Mouse (Mus musculus) kidney, embryonic 16.5 days (tissue): ENCODE results near the gene Micu1. TPM values are rescaled to one million over a fixed set of nuclear protein-coding genes. Genes with fewer than 3 reads are reported as not detected.

Source experiments
- ATAC-seq: fragments of 200-750 bp; cut with Nextera tagmentation; 2 replicates; pipeline ENCODE4 v1.8.0; 2017; ENCODE audit warnings: moderate TSS enrichment; ENCODE audit not compliant: low FRiP score, low TSS enrichment
- H3K27ac ChIP-seq: fragments of 300-500 bp; sonication (generic); 2 replicates; pipeline ENCODE4 v1.5.1; 2014; ENCODE audit warnings: low read length
- H3K27me3 ChIP-seq: fragments of 300-500 bp; sonication (generic); 2 replicates; pipeline ENCODE4 v1.6.1; 2014; ENCODE audit warnings: low read length, control low read depth, mixed read lengths; ENCODE audit not compliant: insufficient read depth
- H3K36me3 ChIP-seq: fragments of 300-500 bp; sonication (generic); 2 replicates; pipeline ENCODE4 v1.6.1; 2014; ENCODE audit warnings: low read length, control low read depth, mixed read lengths; ENCODE audit not compliant: insufficient read depth
- H3K4me1 ChIP-seq: fragments of 300-500 bp; sonication (generic); 2 replicates; pipeline ENCODE4 v1.6.1; 2014; ENCODE audit warnings: low read length, control low read depth, mixed read lengths; ENCODE audit not compliant: insufficient read depth
- H3K4me2 ChIP-seq: fragments of 300-500 bp; sonication (generic); replicated peaks from 2 replicates; pipeline ENCODE4 v1.6.1; 2014; ENCODE audit warnings: low read depth, low read length
- H3K4me3 ChIP-seq: fragments of 300-500 bp; sonication (generic); 2 replicates; pipeline ENCODE4 v1.5.1; 2014; ENCODE audit warnings: mild to moderate bottlenecking, low read length
- H3K9ac ChIP-seq: fragments of 300-500 bp; sonication (generic); replicated peaks from 2 replicates; pipeline ENCODE4 v1.6.1; 2014; ENCODE audit warnings: low read length
- H3K9me3 ChIP-seq: fragments of 300-500 bp; sonication (generic); 2 replicates; pipeline ENCODE4 v1.6.1; 2016; ENCODE audit warnings: low read length, control low read depth
- WGBS: fragments of 180-500 bp; shearing (Covaris S2); extraction: QIAGEN DNeasy Blood & Tissue Kit; methylation state at CpG from one replicate; pipeline ENCODE4 v1.1.7; 2014; 5-methylcytosine and 5-hydroxymethylcytosine counted together
- polyA plus RNA-seq: library from polyadenylated mRNA; unstranded; fragments of >200 nt; fragmentation: Nextera tagmentation; extraction: Ambion mirVana; gene quantifications from 2 replicates; pipeline ENCODE4 v1.2.1, GENCODE M21; 2015

Micu1 gene
- polyA plus RNA-seq, 1 experiment from 2014 or later = 86.2 TPM

DNA sequence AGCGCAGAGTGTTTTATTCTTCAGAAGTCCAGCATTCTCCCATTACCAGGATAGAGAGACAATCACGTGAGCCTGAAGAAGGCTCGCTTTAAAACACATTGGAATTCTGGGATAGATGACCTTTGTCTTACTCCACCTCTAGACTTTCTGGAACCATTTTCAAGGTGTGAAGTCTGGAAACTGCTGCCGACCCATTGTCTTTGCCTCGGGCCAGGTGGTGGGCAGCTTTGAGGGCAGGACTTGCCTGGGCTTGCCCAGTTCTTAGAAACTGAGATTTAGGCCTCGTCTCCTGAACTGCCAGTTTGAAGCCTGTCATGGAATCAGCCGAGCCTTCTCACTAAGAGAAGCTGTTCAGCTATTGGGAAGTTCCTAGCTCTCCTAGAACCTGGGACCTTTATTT, 92.8 kb downstream of the Micu1 start:
- no peak for ATAC-seq
- no peak overlapping the region for H3K4me3 ChIP-seq

GRCm38 (mm10) chr10:59795902-59796301, 93.6 kb downstream of the Micu1 start:
- Histone ChIP-seq H3K9me3 (no peaks in the 10 kb centered on the region), H3K27me3 (no peaks in the 10 kb centered on the region), H3K4me1 (peaks cover 8% of the 10 kb centered on the region), H3K9ac (no peak overlapping the region), H3K36me3 (0 out of 2 replicates have a peak, but pooled peaks cover 9% of the 10 kb centered on the region), H3K4me3 (no peak overlapping the region), H3K27ac (no peak overlapping the region), H3K4me2 (no peak overlapping the region)
- ATAC-seq = no peak
- 62% methylated on average over 4 of the region's 4 CpGs for WGBS

More for the DNA sequence above, 92.8 kb downstream of the Micu1 start:
- H3K4me2 ChIP-seq = no peak overlapping the region
- H3K9ac ChIP-seq = no peak overlapping the region
- 88% methylated on average over 7 of the region's 7 CpGs for WGBS
- H3K27me3 ChIP-seq = no peaks in the 10 kb centered on the region
- peaks cover 9% of the 10 kb centered on the region; the same call in 1 of the 2 replicates for H3K36me3 ChIP-seq
- H3K27ac ChIP-seq = no peak overlapping the region
- peaks cover 8% of the 10 kb centered on the region for H3K4me1 ChIP-seq
- no peaks in the 10 kb centered on the region for H3K9me3 ChIP-seq

DNA sequence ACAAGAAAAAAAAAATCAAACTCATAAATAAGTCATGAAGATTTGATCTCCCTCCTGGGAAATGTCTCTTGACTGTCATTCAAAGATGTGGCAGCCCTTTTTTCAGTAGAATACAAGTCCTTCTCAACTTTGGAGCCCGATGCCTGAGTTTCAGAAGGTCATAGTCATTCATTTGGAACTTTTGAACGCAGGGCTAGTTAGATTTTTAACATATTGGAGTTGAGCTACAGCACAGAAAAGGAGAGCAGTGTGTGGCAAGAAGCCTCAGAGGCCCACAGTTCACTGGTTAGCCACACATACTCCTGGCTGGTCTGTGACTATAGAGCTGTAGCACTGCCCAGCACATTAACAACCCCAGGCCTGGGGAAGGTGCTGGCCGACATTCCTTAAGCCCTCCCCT, 96.1 kb downstream of the Micu1 start:
- 56% methylated on average over 3 of the region's 3 CpGs for WGBS
- Histone ChIP-seq H3K4me1 (peaks cover 8% of the 10 kb centered on the region), H3K36me3 (0 out of 2 replicates have a peak, but pooled peaks cover 5% of the 10 kb centered on the region), H3K9me3 (no peaks in the 10 kb centered on the region), H3K4me3 (no peak overlapping the region), H3K4me2 (no peak overlapping the region), H3K27me3 (no peaks in the 10 kb centered on the region), H3K27ac (no peak overlapping the region), H3K9ac (no peak overlapping the region)
- ATAC-seq = no peak

DNA sequence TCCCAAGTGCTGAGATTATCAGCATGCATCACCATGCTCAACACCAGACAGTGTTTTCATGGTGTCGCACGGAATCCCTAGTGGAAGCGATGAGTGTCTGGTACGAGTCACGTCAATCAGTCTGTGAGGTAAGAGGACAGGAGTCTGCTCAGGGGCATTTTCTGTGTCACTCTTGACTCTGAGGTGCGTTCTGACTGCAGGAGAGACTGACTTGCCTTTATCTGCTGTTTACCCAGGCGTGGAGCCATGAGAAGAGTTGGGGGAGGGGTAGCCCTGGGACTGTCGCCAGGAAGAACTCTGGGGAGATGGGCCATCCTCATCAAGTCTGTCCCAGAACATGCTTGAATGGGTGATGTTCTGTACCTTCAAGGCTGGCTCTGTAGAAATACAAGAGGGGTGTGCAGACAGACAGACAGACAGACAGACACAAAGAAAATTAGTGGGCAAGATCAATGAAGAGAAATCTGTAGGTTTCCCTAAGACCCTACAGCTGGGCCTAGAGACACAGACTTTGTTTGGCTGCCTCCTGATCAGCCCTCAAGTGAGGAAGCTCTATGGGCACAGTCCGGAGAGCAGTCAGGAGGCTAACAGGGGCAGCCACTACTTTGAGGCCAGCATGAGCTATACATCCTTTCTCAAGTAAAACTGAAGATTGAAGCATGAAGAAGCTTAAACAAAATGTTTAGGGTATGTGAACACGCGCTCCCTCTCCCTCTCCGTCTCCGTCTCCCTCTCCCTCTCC, 97.2 kb downstream of the Micu1 start:
- 0 out of 2 replicates have a peak, but pooled peaks have one; percentile 33 for ATAC-seq
- Histone ChIP-seq H3K4me1 (peaks cover 8% of the 10 kb centered on the region), H3K4me3 (no peak overlapping the region), H3K9me3 (no peaks in the 10 kb centered on the region), H3K27ac (peak overlapping the region; percentile 52; the same call in 1 of the 2 replicates), H3K27me3 (no peaks in the 10 kb centered on the region), H3K9ac (no peak overlapping the region), H3K36me3 (0 out of 2 replicates have a peak, but pooled peaks cover 5% of the 10 kb centered on the region), H3K4me2 (no peak overlapping the region)
- 49% methylated on average over 13 of the region's 13 CpGs for WGBS

DNA sequence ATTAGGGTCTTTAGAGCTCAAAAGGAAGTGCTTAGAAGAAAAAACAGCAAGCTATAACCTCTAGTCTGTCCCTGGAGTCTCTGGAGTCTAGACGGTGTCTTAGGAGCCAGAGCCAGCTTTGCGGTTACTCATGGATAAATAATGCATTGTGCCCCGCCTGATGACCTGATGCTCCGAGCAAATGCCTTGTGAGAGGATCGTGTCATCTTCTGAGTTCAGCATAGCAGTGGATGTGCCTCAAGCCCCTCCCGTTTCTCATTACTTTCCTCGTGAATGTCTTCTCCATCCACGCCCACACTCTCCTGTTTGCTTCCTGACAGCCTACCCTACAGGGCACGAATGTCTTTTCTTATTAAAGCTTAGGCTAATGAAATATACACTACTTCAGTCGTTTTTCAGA, 97.9 kb downstream of the Micu1 start:
- 19% methylated on average over 10 of the region's 10 CpGs for WGBS
- no peak for ATAC-seq
- H3K9me3 ChIP-seq = 0 out of 2 replicates have a peak, but pooled peaks cover under 1% of the 10 kb centered on the region
- peaks cover 8% of the 10 kb centered on the region for H3K4me1 ChIP-seq
- H3K27me3 ChIP-seq = no peaks in the 10 kb centered on the region
- 0 out of 2 replicates have a peak, but pooled peaks cover 3% of the 10 kb centered on the region for H3K36me3 ChIP-seq
- no peak overlapping the region for H3K9ac ChIP-seq
- H3K4me2 ChIP-seq = no peak overlapping the region
- H3K4me3 ChIP-seq = no peak overlapping the region
- H3K27ac ChIP-seq = no peak overlapping the region

GRCm38 (mm10) chr10:59800826-59801501, 98.7 kb downstream of the Micu1 start:
- Histone ChIP-seq H3K4me3 (no peak overlapping the region), H3K9me3 (0 out of 2 replicates have a peak, but pooled peaks cover 3% of the 10 kb centered on the region), H3K36me3 (0 out of 2 replicates have a peak, but pooled peaks cover 3% of the 10 kb centered on the region), H3K4me1 (peaks cover 8% of the 10 kb centered on the region), H3K27ac (no peak overlapping the region), H3K27me3 (no peaks in the 10 kb centered on the region), H3K4me2 (no peak overlapping the region), H3K9ac (no peak overlapping the region)
- ATAC-seq = no peak
- 85% methylated on average over 12 of the region's 12 CpGs for WGBS

GRCm38 (mm10) chr10:59808677-59809076, 106.4 kb downstream of the Micu1 start:
- Histone ChIP-seq H3K4me2 (no peak overlapping the region), H3K9me3 (0 out of 2 replicates have a peak, but pooled peaks cover 3% of the 10 kb centered on the region), H3K4me1 (peaks cover 6% of the 10 kb centered on the region), H3K9ac (no peak overlapping the region), H3K4me3 (no peak overlapping the region), H3K36me3 (no peaks in the 10 kb centered on the region), H3K27me3 (no peaks in the 10 kb centered on the region), H3K27ac (no peak overlapping the region)
- ATAC-seq = no peak
- WGBS = 87% methylated on average over 4 of the region's 4 CpGs

DNA sequence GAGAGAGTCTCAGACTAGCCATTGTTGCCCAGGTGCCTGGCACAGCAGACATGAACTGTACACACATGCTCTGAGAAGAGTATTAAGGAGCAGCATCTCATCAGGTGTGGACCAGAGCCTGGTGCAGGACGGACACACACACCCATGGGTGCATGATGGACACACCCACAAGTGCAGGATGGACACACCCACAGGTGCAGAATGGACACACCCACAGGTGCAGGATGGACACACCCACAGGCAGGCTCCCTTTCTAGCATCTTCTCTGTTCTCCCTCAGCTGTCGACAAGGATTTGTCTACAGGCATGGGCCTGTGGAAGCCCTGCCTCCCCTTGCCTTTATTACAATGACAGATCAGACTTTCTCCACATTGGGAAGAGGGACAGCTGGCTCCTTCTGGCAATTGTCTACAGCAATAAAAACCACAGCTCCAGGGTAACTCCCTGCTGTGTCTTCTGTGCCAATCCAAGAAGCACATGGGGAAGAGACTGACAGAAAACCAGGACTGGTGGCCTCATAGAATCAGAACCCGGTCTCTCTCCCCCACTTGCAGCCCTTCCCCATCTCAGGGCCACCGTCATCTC, 107.8 kb downstream of the Micu1 start:
- peaks cover 6% of the 10 kb centered on the region for H3K4me1 ChIP-seq
- H3K27ac ChIP-seq = no peak overlapping the region
- no peak overlapping the region for H3K4me2 ChIP-seq
- no peak for ATAC-seq
- no peaks in the 10 kb centered on the region for H3K27me3 ChIP-seq
- H3K36me3 ChIP-seq = no peaks in the 10 kb centered on the region
- no peak overlapping the region for H3K4me3 ChIP-seq
- 73% methylated on average over 4 of the region's 4 CpGs for WGBS
- no peak overlapping the region for H3K9ac ChIP-seq
- 0 out of 2 replicates have a peak, but pooled peaks cover 3% of the 10 kb centered on the region for H3K9me3 ChIP-seq

DNA sequence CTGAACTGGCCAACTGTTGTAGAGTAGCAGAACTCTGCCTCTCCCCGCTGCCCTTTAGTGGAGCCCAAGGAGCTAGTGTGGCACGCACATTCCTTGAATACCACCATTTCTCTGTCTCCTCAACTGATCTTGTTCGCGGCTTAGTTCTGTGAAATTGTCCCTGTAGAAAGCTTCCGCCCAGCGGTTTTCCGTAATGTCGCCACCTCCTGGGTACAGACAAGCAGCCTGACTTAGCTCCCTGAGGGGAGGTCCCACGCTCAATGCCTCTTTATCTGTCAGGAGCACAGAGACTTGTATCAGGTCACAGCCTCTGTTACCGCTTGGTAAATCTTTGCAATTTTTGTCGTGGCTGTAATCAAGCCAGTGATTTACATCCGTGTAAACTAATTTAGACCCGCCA, 110.7 kb downstream of the Micu1 start:
- Histone ChIP-seq H3K9ac (no peak overlapping the region; the same call in 1 of the 2 replicates), H3K4me3 (no peak overlapping the region), H3K4me2 (0 out of 2 replicates have a peak overlapping the region, but pooled peaks have one; percentile 19), H3K4me1 (peaks cover 6% of the 10 kb centered on the region), H3K9me3 (no peaks in the 10 kb centered on the region), H3K27me3 (no peaks in the 10 kb centered on the region), H3K27ac (no peak overlapping the region), H3K36me3 (no peaks in the 10 kb centered on the region)
- peak; percentile 43 for ATAC-seq
- 26% methylated on average over 13 of the region's 13 CpGs for WGBS
